Mouse (Mus musculus): ENCODE results near the gene Trdmt1.
A peak's percentile ranks its signal among the peaks of the same experiment; 100 is the strongest.
"Not testable (repeated sequence)": the region's sequence is repeated elsewhere in the genome, so short reads cannot be mapped to it uniquely, and the experiment has no call there.

The Trdmt1 gene

GRCm38 (mm10) chr2:13544193-13544824 is at the start of gene Trdmt1:
Gene Trdmt1 (minus strand): TSS chr2:13544668.
- peak; percentile 33 for DNase-seq (ENCODE audit: extremely low spot score, low read depth, low spot score)

GRCm38 (mm10) chr2:13593328-13593727 is 48.9 kb upstream of the Trdmt1 start:
- DNase-seq (ENCODE audit: extremely low spot score, low read depth, low spot score), result no peak

- DNase-seq (ENCODE audit: extremely low spot score, low read depth, low spot score), result not testable (repeated sequence)
Observed at GRCm38 (mm10) chr2:13583746-13584145, 39.3 kb upstream of the Trdmt1 start.

- DNase-seq (ENCODE audit: extremely low spot score, low read depth, low spot score), result no peak
Observed at GRCm38 (mm10) chr2:13582184-13582583, 37.7 kb upstream of the Trdmt1 start.

GRCm38 (mm10) chr2:13579991-13580390 is 35.5 kb upstream of the Trdmt1 start:
- no peak for DNase-seq (ENCODE audit: extremely low spot score, low read depth, low spot score)

- DNase-seq (ENCODE audit: extremely low spot score, low read depth, low spot score), result no peak
Observed at GRCm38 (mm10) chr2:13579315-13579714, 34.8 kb upstream of the Trdmt1 start.

- no peak for DNase-seq (ENCODE audit: extremely low spot score, low read depth, low spot score)
Observed at GRCm38 (mm10) chr2:13578473-13579152, 34.1 kb upstream of the Trdmt1 start.

GRCm38 (mm10) chr2:13577399-13577798 is 32.9 kb upstream of the Trdmt1 start:
- DNase-seq (ENCODE audit: extremely low spot score, low read depth, low spot score), result no peak

GRCm38 (mm10) chr2:13575926-13576325 is 31.5 kb upstream of the Trdmt1 start:
- DNase-seq (ENCODE audit: extremely low spot score, low read depth, low spot score), result no peak

- DNase-seq (ENCODE audit: extremely low spot score, low read depth, low spot score), result peak; percentile 47
Observed at GRCm38 (mm10) chr2:13575287-13575801, 30.9 kb upstream of the Trdmt1 start.

GRCm38 (mm10) chr2:13574801-13575150 is 30.3 kb upstream of the Trdmt1 start:
- DNase-seq (ENCODE audit: extremely low spot score, low read depth, low spot score), result no peak

- no peak for DNase-seq (ENCODE audit: extremely low spot score, low read depth, low spot score)
Observed at GRCm38 (mm10) chr2:13574066-13574800, 29.8 kb upstream of the Trdmt1 start.

- peak; percentile 76 for DNase-seq (ENCODE audit: extremely low spot score, low read depth, low spot score)
Observed at GRCm38 (mm10) chr2:13573408-13574065, 29.1 kb upstream of the Trdmt1 start, which contains the start of gene Vim. Gene Vim (plus strand): TSS chr2:13573927.

GRCm38 (mm10) chr2:13572647-13573407 is 28.4 kb upstream of the Trdmt1 start:
- DNase-seq (ENCODE audit: extremely low spot score, low read depth, low spot score), result no peak

- DNase-seq (ENCODE audit: extremely low spot score, low read depth, low spot score), result no peak
Observed at GRCm38 (mm10) chr2:13572101-13572553, 27.7 kb upstream of the Trdmt1 start.

- no peak for DNase-seq (ENCODE audit: extremely low spot score, low read depth, low spot score)
Observed at GRCm38 (mm10) chr2:13570122-13570521, 25.7 kb upstream of the Trdmt1 start.

GRCm38 (mm10) chr2:13560396-13560795 is 15.9 kb upstream of the Trdmt1 start:
- no peak for DNase-seq (ENCODE audit: extremely low spot score, low read depth, low spot score)

- DNase-seq (ENCODE audit: extremely low spot score, low read depth, low spot score), result no peak
Observed at GRCm38 (mm10) chr2:13559729-13560128, 15.3 kb upstream of the Trdmt1 start.

GRCm38 (mm10) chr2:13559303-13559702 is 14.8 kb upstream of the Trdmt1 start:
- DNase-seq (ENCODE audit: extremely low spot score, low read depth, low spot score), result no peak

GRCm38 (mm10) chr2:13558607-13559262 is 14.3 kb upstream of the Trdmt1 start:
- DNase-seq (ENCODE audit: extremely low spot score, low read depth, low spot score), result no peak

Data from hindlimb bud, embryonic 11.5 days (tissue).